Mouse (Mus musculus): Measurements from ENCODE around the gene Sgce.

Sgce gene

DNA sequence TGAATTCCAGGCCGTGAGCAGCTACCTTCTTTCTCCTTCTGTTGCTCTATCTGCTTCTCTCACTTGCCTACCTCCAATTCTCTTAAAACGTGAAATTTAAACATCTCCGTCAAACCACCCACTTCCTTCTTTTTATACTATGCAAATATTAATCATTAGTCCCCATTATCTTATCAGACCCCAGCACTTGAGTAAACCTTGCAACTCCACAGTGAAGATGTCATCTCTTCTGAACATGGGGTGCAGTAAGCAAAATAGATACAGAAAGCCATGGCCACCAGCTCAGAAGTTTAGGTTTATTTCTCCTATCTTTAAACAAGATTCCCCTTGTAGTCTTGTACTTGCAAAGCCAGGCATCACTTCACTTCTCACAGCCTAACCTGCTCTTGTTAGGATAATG lies 99.7 kb downstream of the Sgce start:
- no peak for DNase-seq (ENCODE audit: low spot score)

DNA sequence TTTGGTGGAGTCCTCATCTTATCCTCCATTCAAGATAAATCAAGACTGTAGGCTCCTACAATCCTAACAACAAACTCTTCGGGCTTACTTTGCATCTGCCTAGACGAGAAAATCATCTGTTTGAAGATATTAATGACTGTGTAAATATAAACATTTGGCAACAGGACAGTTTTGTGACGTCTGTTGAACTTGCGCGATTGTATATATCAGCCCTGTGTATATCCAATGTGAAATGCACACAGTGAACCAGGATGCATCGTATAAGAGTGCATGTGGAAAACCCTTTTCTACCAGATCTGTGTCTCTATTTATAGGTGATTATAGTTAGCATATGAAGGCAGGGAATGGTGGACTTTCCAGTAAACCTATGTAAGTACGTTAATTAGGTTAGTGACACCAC lies 104.9 kb downstream of the Sgce start:
- DNase-seq (ENCODE audit: low spot score), result no peak

DNA sequence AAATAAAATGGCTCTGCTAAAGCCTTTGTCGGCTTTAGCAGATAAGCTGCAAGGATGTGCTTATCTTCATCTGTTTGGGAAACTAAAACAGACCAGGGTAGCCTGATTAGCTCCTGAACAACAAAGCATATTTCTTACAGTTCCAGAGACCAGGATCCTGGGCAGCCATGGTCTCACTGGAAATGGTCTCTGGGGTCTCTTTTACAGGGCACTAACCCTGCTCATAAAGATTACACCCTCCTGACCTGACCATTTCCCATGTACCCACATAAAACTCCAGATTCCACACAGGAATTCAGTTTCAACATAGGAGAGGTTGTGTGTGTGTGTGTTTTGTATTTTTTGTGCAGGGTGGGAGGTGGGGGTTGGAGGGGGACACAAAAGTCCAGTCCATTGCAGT lies 112.2 kb downstream of the Sgce start:
- DNase-seq (ENCODE audit: low spot score), result no peak

DNA sequence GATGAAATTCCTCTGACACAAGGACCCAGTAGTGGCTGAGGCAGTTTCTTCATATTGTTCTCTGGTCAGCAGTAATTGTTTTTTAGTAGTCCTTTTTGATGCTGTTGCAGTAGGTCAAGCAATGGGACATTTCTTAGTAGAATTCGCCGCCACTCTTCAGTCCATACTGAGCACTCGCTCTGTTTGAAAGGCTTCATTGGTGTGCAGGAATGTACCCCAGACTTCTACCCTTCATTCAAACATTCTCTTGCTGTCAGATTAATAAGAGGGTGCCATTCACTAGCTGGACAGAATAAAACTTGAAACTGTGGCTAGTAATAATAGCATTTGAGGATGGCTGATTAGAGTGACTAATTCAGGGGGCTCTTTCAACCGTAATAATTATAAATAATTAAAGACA lies 113.8 kb downstream of the Sgce start:
- no peak for DNase-seq (ENCODE audit: low spot score)

DNA sequence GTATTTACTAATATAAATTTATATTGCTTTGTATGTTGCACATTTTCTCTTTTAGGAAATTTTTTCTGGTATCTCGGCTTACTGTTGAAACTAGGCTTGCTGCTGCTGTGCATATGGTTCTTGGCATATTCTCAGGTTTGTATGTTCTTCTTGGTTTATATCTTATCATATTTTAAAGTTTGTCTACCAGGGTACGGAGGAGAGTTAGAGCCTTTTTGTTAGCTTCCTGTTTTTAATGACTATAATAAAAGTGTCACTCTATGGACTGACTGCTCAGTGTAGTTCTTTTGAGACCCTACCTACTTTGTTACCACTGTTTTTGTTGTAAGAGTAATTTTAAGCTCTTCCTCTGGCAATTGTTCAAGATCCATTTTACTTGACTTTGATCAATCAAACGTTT lies 115.5 kb downstream of the Sgce start:
- no peak for DNase-seq (ENCODE audit: low spot score)

Data from urinary bladder, postnatal 14 days (tissue).